Comparison of ENCODE assay signal across 17 mouse cellular contexts in genomic region chrX:101986657-101987367, GRCm38 (mm10).
DNase-seq lines count a peak whose midpoint lies in the region; ATAC-seq lines count a peak whose summit lies in the region.
"Had no signal": no experiment of that assay in that cellular context is flagged by ENCODE, and none has a peak within 500 bp of the region (broad histone marks: within the 10 kb centered on the region; RNA-seq: fewer than 3 reads in every experiment).

No protein-coding gene starts in this region.

- no peaks in the 10 kb centered on the region for H3K36me3 ChIP-seq in hindbrain, embryonic 10.5 days
- no peaks in the 10 kb centered on the region for H3K36me3 ChIP-seq in hindbrain, embryonic 12.5 days
- no peaks in the 10 kb centered on the region for H3K36me3 ChIP-seq in forebrain, embryonic 14.5 days (ENCODE audit: control insufficient read depth, insufficient read depth, low read length)
- no peaks in the 10 kb centered on the region for H3K36me3 ChIP-seq in midbrain, embryonic 14.5 days (ENCODE audit: control insufficient read depth, insufficient read depth, low read length)
- no peaks in the 10 kb centered on the region for H3K36me3 ChIP-seq in intestine, embryonic 16.5 days (ENCODE audit: control insufficient read depth, insufficient read depth, low read length)
- H3K36me3 ChIP-seq: G1E; limb, embryonic 12.5 days had no signal

- no peak overlapping the region for H3K4me2 ChIP-seq in hindbrain, embryonic 12.5 days (replicated peaks)
- no peak overlapping the region for H3K4me2 ChIP-seq in forebrain, embryonic 14.5 days (ENCODE audit: low read length)
- no peak overlapping the region for H3K4me2 ChIP-seq in midbrain, embryonic 14.5 days (ENCODE audit: low read length)
- H3K4me2 ChIP-seq in intestine, embryonic 16.5 days (ENCODE audit: low read depth, low read length): no peak overlapping the region
- H3K4me2 ChIP-seq: limb, embryonic 12.5 days had no signal

- peak overlapping the region; percentile 66 for H3K27ac ChIP-seq in hindbrain, embryonic 10.5 days
- no peak overlapping the region for H3K27ac ChIP-seq in hindbrain, embryonic 12.5 days
- no peak overlapping the region for H3K27ac ChIP-seq in forebrain, embryonic 14.5 days (ENCODE audit: low read depth, low read length)
- H3K27ac ChIP-seq in midbrain, embryonic 14.5 days (replicated peaks; ENCODE audit: low read depth, low read length): no peak overlapping the region
- no peak overlapping the region for H3K27ac ChIP-seq in intestine, embryonic 16.5 days (ENCODE audit: low read length)
- H3K27ac ChIP-seq: heart, adult 2 months; limb, embryonic 12.5 days; macrophage had no signal

- DNase-seq in hindbrain, embryonic 10.5 days (ENCODE audit: low spot score): peak; percentile 60
- peak; percentile 54 for DNase-seq in forebrain, embryonic 14.5 days (ENCODE audit: low spot score)
- DNase-seq in midbrain, embryonic 14.5 days: peak; percentile 59
- no peak for DNase-seq in ovary, postnatal 14 days (ENCODE audit: low spot score)
- no peak for DNase-seq in adrenal gland, postnatal 10 days
- DNase-seq in kidney, postnatal 10 days: no peak
- DNase-seq: cerebellum, adult 9-11 months; heart, adult 2 months; heart, postnatal 36 days; kidney, adult 9 months; layer of hippocampus, adult 9-11 months; thymus, adult 18-20 months had no signal

- no peak overlapping the region for H3K9ac ChIP-seq in hindbrain, embryonic 12.5 days
- no peak overlapping the region for H3K9ac ChIP-seq in forebrain, embryonic 14.5 days (ENCODE audit: low read length)
- H3K9ac ChIP-seq in midbrain, embryonic 14.5 days (replicated peaks; ENCODE audit: low read length): no peak overlapping the region
- no peak overlapping the region for H3K9ac ChIP-seq in intestine, embryonic 16.5 days (ENCODE audit: low read depth, low read length)
- H3K9ac ChIP-seq: limb, embryonic 12.5 days had no signal

- no peaks in the 10 kb centered on the region for H3K9me3 ChIP-seq in hindbrain, embryonic 10.5 days
- no peaks in the 10 kb centered on the region for H3K9me3 ChIP-seq in hindbrain, embryonic 12.5 days (replicated peaks)
- H3K9me3 ChIP-seq in forebrain, embryonic 14.5 days (replicated peaks; ENCODE audit: control insufficient read depth, low read length): no peaks in the 10 kb centered on the region
- no peaks in the 10 kb centered on the region for H3K9me3 ChIP-seq in midbrain, embryonic 14.5 days (ENCODE audit: control insufficient read depth, low read length)
- no peaks in the 10 kb centered on the region for H3K9me3 ChIP-seq in intestine, embryonic 16.5 days (ENCODE audit: control insufficient read depth, low read length)
- H3K9me3 ChIP-seq: G1E; limb, embryonic 12.5 days had no signal

- WGBS in hindbrain, embryonic 10.5 days: 33% methylated on average over 9 of the region's 9 CpGs
- 44% methylated on average over 9 of the region's 9 CpGs for WGBS in hindbrain, embryonic 12.5 days
- WGBS in forebrain, embryonic 14.5 days: 41% methylated on average over 9 of the region's 9 CpGs
- WGBS in midbrain, embryonic 14.5 days: 29% methylated on average over 9 of the region's 9 CpGs
- WGBS in intestine, embryonic 16.5 days: 54% methylated on average over 9 of the region's 9 CpGs

- H3K27me3 ChIP-seq in hindbrain, embryonic 10.5 days (ENCODE audit: insufficient read depth, poor library complexity, severe bottlenecking): peaks cover 84% of the 10 kb centered on the region
- H3K27me3 ChIP-seq in hindbrain, embryonic 12.5 days: peaks cover 34% of the 10 kb centered on the region
- no peaks in the 10 kb centered on the region for H3K27me3 ChIP-seq in forebrain, embryonic 14.5 days (replicated peaks; ENCODE audit: control insufficient read depth, insufficient read depth, low read length)
- no peaks in the 10 kb centered on the region for H3K27me3 ChIP-seq in midbrain, embryonic 14.5 days (ENCODE audit: control insufficient read depth, insufficient read depth, low read length)
- H3K27me3 ChIP-seq in intestine, embryonic 16.5 days (replicated peaks; ENCODE audit: control insufficient read depth, insufficient read depth, low read length): peaks cover 7% of the 10 kb centered on the region; the same call in 1 of the 2 replicates

- no peak for ATAC-seq in hindbrain, embryonic 12.5 days (ENCODE audit: low FRiP score)
- ATAC-seq in forebrain, embryonic 14.5 days: peak; percentile 50; the same call in 1 of the 2 replicates
- ATAC-seq in midbrain, embryonic 14.5 days (ENCODE audit: low FRiP score, low TSS enrichment): no peak
- ATAC-seq in intestine, embryonic 16.5 days: no peak

- peaks cover 29% of the 10 kb centered on the region for H3K4me1 ChIP-seq in hindbrain, embryonic 10.5 days (replicated peaks)
- peaks cover 5% of the 10 kb centered on the region; the same call in 1 of the 2 replicates for H3K4me1 ChIP-seq in hindbrain, embryonic 12.5 days
- H3K4me1 ChIP-seq in forebrain, embryonic 14.5 days (ENCODE audit: control insufficient read depth, insufficient read depth, low read length): 0 out of 2 replicates have a peak, but pooled peaks cover 3% of the 10 kb centered on the region
- H3K4me1 ChIP-seq in midbrain, embryonic 14.5 days (ENCODE audit: control insufficient read depth, insufficient read depth, low read length): no peaks in the 10 kb centered on the region
- no peaks in the 10 kb centered on the region for H3K4me1 ChIP-seq in intestine, embryonic 16.5 days (ENCODE audit: control insufficient read depth, insufficient read depth, low read length)

- no peak overlapping the region for H3K4me3 ChIP-seq in hindbrain, embryonic 10.5 days
- no peak overlapping the region for H3K4me3 ChIP-seq in hindbrain, embryonic 12.5 days
- no peak overlapping the region for H3K4me3 ChIP-seq in forebrain, embryonic 14.5 days (ENCODE audit: low read depth, low read length)
- H3K4me3 ChIP-seq in midbrain, embryonic 14.5 days (replicated peaks; ENCODE audit: low read depth, low read length): no peak overlapping the region
- H3K4me3 ChIP-seq in intestine, embryonic 16.5 days (ENCODE audit: low read length): no peak overlapping the region
- H3K4me3 ChIP-seq: heart, adult 2 months; limb, embryonic 12.5 days had no signal

Comparison
In these comparisons a context has a peak if more than half of its experiments do, and no peak if none do; other contexts are left out.
1. DNase-seq: peak in hindbrain, embryonic 10.5 days (single experiment), forebrain, embryonic 14.5 days (single experiment) and midbrain, embryonic 14.5 days (single experiment); none in ovary, postnatal 14 days (single experiment), adrenal gland, postnatal 10 days (single experiment) and kidney, postnatal 10 days (single experiment).